In genomic region chr17:75877848-75878247, GRCm38 (mm10) we compare ENCODE assay signal across 14 mouse cellular contexts.
A peak's percentile ranks its signal among the peaks of the same experiment; 100 is the strongest.
DNase-seq lines count a peak whose midpoint lies in the region; ATAC-seq and TF ChIP-seq lines count a peak whose summit lies in the region.
"Had no signal": no experiment of that assay in that cellular context is flagged by ENCODE, and none has a peak within 500 bp of the region (broad histone marks: within the 10 kb centered on the region; RNA-seq: fewer than 3 reads in every experiment).

No protein-coding gene starts in this region.

- H3K4me3 ChIP-seq in forebrain, embryonic 14.5 days (ENCODE audit: low read depth, low read length), result no peak overlapping the region
- no peak overlapping the region for H3K4me3 ChIP-seq in forebrain, embryonic 13.5 days
- no peak overlapping the region for H3K4me3 ChIP-seq in liver, embryonic 14.5 days (ENCODE audit: insufficient read depth in 1 of 2, low read depth in 2 of 2, low read length in 2 of 2)
- no peak overlapping the region for H3K4me3 ChIP-seq in E14TG2a.4 (replicated peaks; ENCODE audit: low read length)
- no peak overlapping the region for H3K4me3 ChIP-seq in cortical plate, adult 2 months (ENCODE audit: insufficient read depth, low read length)
- H3K4me3 ChIP-seq: heart, embryonic 10.5 days; limb, embryonic 13.5 days; myocyte had no signal

- TF ChIP-seq POLR2A in cortical plate, adult 2 months (IDR thresholded peaks at IDR 0.05; ENCODE audit: extremely low read depth, insufficient read depth, low read length), result no peak

- no peak overlapping the region for H3K27ac ChIP-seq in forebrain, embryonic 14.5 days (ENCODE audit: low read depth, low read length)
- no peak overlapping the region for H3K27ac ChIP-seq in forebrain, embryonic 13.5 days
- no peak overlapping the region for H3K27ac ChIP-seq in liver, embryonic 14.5 days
- H3K27ac ChIP-seq in cortical plate, adult 2 months (ENCODE audit: insufficient read depth, low read length), result no peak overlapping the region
- H3K27ac ChIP-seq: heart, embryonic 10.5 days; limb, embryonic 13.5 days had no signal

- no peak overlapping the region for H3K9ac ChIP-seq in forebrain, embryonic 14.5 days (ENCODE audit: low read length)
- H3K9ac ChIP-seq in forebrain, embryonic 13.5 days, result no peak overlapping the region
- no peak overlapping the region for H3K9ac ChIP-seq in liver, embryonic 14.5 days (replicated peaks)
- H3K9ac ChIP-seq: limb, embryonic 13.5 days had no signal

- no peaks in the 10 kb centered on the region for H3K9me3 ChIP-seq in forebrain, embryonic 14.5 days (replicated peaks; ENCODE audit: control insufficient read depth, low read length)
- no peaks in the 10 kb centered on the region for H3K9me3 ChIP-seq in forebrain, embryonic 13.5 days (replicated peaks)
- no peaks in the 10 kb centered on the region for H3K9me3 ChIP-seq in liver, embryonic 14.5 days (ENCODE audit: control insufficient read depth, low read length)
- H3K9me3 ChIP-seq in E14TG2a.4 (ENCODE audit: low read length), result no peaks in the 10 kb centered on the region
- H3K9me3 ChIP-seq: heart, embryonic 10.5 days; limb, embryonic 13.5 days had no signal

- TF ChIP-seq CTCF in liver, embryonic 14.5 days (IDR thresholded peaks at IDR 0.05; ENCODE audit: low read depth), result peak; percentile 21; the same call in 1 of the 2 replicates
- TF ChIP-seq CTCF in E14TG2a.4 (conservative IDR thresholded peaks at IDR 0.05; ENCODE audit: low read length), result peak; percentile 17
- 0 out of 2 replicates have a peak, but pooled peaks have one; percentile 7 for TF ChIP-seq CTCF in cortical plate, adult 2 months (IDR thresholded peaks at IDR 0.05; ENCODE audit: extremely low read depth, insufficient read depth, low read length)

- TF ChIP-seq EP300 in liver, embryonic 14.5 days (IDR thresholded peaks at IDR 0.05; ENCODE audit: low read depth), result no peak

- peak; percentile 37 for DNase-seq in forebrain, embryonic 14.5 days (ENCODE audit: low spot score)
- DNase-seq in liver, embryonic 14.5 days (ENCODE audit: low read depth in 3 of 3, low spot score in 3 of 3), result no peak
- no peak for DNase-seq in liver
- no peak for DNase-seq in frontal cortex, postnatal 25 days (ENCODE audit: low spot score in 2 of 2)
- no peak for DNase-seq in spleen, adult 12 weeks (ENCODE audit: low spot score)
- DNase-seq: cerebellum, adult 8-10 months; kidney, adult 11 months; thymus, postnatal 14 days had no signal

- no peak for ATAC-seq in forebrain, embryonic 14.5 days
- no peak for ATAC-seq in forebrain, embryonic 13.5 days
- no peak for ATAC-seq in liver, embryonic 14.5 days (ENCODE audit: insufficient read depth)

- WGBS in forebrain, embryonic 14.5 days, result 14% methylated on average over 1 of the region's 1 CpGs
- 29% methylated on average over 1 of the region's 1 CpGs for WGBS in forebrain, embryonic 13.5 days
- WGBS in liver, embryonic 14.5 days (ENCODE audit: insufficient replicate concordance), result 24% methylated on average over 1 of the region's 1 CpGs

- no peaks in the 10 kb centered on the region for H3K36me3 ChIP-seq in forebrain, embryonic 14.5 days (ENCODE audit: control insufficient read depth, insufficient read depth, low read length)
- no peaks in the 10 kb centered on the region for H3K36me3 ChIP-seq in forebrain, embryonic 13.5 days (ENCODE audit: poor library complexity, severe bottlenecking)
- H3K36me3 ChIP-seq in liver, embryonic 14.5 days (replicated peaks; ENCODE audit: control insufficient read depth, insufficient read depth, low read depth), result no peaks in the 10 kb centered on the region
- no peaks in the 10 kb centered on the region for H3K36me3 ChIP-seq in E14TG2a.4 (ENCODE audit: insufficient read depth, low read length)
- H3K36me3 ChIP-seq: heart, embryonic 10.5 days; limb, embryonic 13.5 days had no signal

- no peaks in the 10 kb centered on the region for H3K4me1 ChIP-seq in forebrain, embryonic 14.5 days (ENCODE audit: control insufficient read depth, insufficient read depth, low read length)
- H3K4me1 ChIP-seq in forebrain, embryonic 13.5 days, result no peaks in the 10 kb centered on the region
- no peaks in the 10 kb centered on the region for H3K4me1 ChIP-seq in liver, embryonic 14.5 days (replicated peaks; ENCODE audit: control insufficient read depth in 2 of 2, insufficient read depth in 2 of 2, low read length in 1 of 2)
- H3K4me1 ChIP-seq in E14TG2a.4 (replicated peaks; ENCODE audit: low read depth, low read length), result no peaks in the 10 kb centered on the region
- no peaks in the 10 kb centered on the region for H3K4me1 ChIP-seq in cortical plate, adult 2 months (ENCODE audit: control insufficient read depth, insufficient read depth, low read length)
- H3K4me1 ChIP-seq: heart, embryonic 10.5 days; limb, embryonic 13.5 days had no signal

- no peaks in the 10 kb centered on the region for H3K27me3 ChIP-seq in forebrain, embryonic 14.5 days (replicated peaks; ENCODE audit: control insufficient read depth, insufficient read depth, low read length)
- no peaks in the 10 kb centered on the region for H3K27me3 ChIP-seq in forebrain, embryonic 13.5 days
- no peaks in the 10 kb centered on the region for H3K27me3 ChIP-seq in liver, embryonic 14.5 days (ENCODE audit: control insufficient read depth, insufficient read depth, low read length)
- no peaks in the 10 kb centered on the region for H3K27me3 ChIP-seq in E14TG2a.4 (ENCODE audit: insufficient read depth, low read length)
- H3K27me3 ChIP-seq: limb, embryonic 13.5 days had no signal

- H3K4me2 ChIP-seq in forebrain, embryonic 14.5 days (ENCODE audit: low read length), result no peak overlapping the region
- no peak overlapping the region for H3K4me2 ChIP-seq in forebrain, embryonic 13.5 days
- H3K4me2 ChIP-seq in liver, embryonic 14.5 days (ENCODE audit: low read depth), result no peak overlapping the region
- H3K4me2 ChIP-seq: limb, embryonic 13.5 days had no signal
